Mouse (Mus musculus) cortical plate, adult 2 months (tissue): ENCODE measurements at regions not wholly inside any gene's neighbourhood (a gene's known extent, or its start where the extent isn't known, plus 50 kb on each side); places are given as distances from the start of the nearest gene placed in this dataset.

ENCODE experiments used
- CTCF ChIP-seq: fragments of 200-500 bp; IDR thresholded peaks from 2 replicates; pipeline ENCODE4 v1.5.1; 2011; ENCODE audit warnings: mild to moderate bottlenecking, control low read depth, low read length; ENCODE audit not compliant: insufficient read depth; ENCODE audit errors: extremely low read depth
- POLR2A ChIP-seq: fragments of 200-500 bp; IDR thresholded peaks from 2 replicates; pipeline ENCODE4 v1.6.1; 2011; ENCODE audit warnings: mild to moderate bottlenecking, low read length, control low read depth; ENCODE audit not compliant: insufficient read depth; ENCODE audit errors: extremely low read depth

DNA sequence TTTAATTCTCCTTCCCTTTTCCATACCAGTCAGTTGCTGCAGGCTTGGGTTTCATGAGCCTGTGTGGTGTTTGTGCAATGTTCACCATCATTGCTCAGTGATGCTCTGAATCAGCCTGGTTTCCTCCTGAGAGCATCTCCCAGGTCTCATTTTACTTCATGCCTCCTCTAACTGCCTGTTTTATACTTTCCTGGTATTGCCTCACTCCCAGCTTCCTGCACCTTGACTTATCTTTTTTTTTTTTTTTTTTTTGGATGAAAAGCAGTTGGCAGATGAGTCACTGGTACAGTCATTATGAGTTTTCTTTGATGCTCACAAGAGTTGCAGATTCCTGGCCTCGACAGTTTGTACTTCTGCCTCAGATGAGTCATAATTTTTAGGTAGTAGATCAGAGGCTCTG, 81.5 kb upstream of the Tet2 start:
- TF ChIP-seq CTCF: no peak
- no peak for TF ChIP-seq POLR2A
